Mouse (Mus musculus): ENCODE measurements around the gene Vmn1r88. TPM values are rescaled to one million over a fixed set of nuclear protein-coding genes. Genes with fewer than 3 reads are reported as not detected.
"Not testable (repeated sequence)": the region's sequence is repeated elsewhere in the genome, so short reads cannot be mapped to it uniquely, and the experiment has no call there.

The Vmn1r88 gene
- polyA plus RNA-seq (2015; fragmentation: Nextera tagmentation; extraction: Ambion mirVana), result not detected in 2 replicates

GRCm38 (mm10) chr7:13159268-13159667, at the start of gene Vmn1r88:
Vmn1r88 (plus strand) TSS chr7:13159568.
- Histone ChIP-seq H3K9ac (no peak within 1 kb of the TSS), H3K27me3 (replicated peaks) (no peaks in the 10 kb centered on the region), H3K4me3 (no peak within 1 kb of the TSS), H3K9me3 (no peaks in the 10 kb centered on the region), H3K4me2 (no peak within 1 kb of the TSS), H3K36me3 (no peaks in the 10 kb centered on the region), H3K4me1 (no peaks in the 10 kb centered on the region), H3K27ac (replicated peaks) (no peak within 1 kb of the TSS)
- ATAC-seq (ENCODE audit: extremely low read depth, insufficient number of reproducible peaks, low FRiP score, low TSS enrichment), result no peak

GRCm38 (mm10) chr7:13119817-13120216, 39.6 kb upstream of the Vmn1r88 start, which contains the start of gene Vmn1r86:
Vmn1r86 (minus strand) TSS chr7:13119917.
- Histone ChIP-seq H3K4me1 (no peaks in the 10 kb centered on the region), H3K27me3 (replicated peaks) (no peaks in the 10 kb centered on the region), H3K27ac (replicated peaks) (no peak within 1 kb of the TSS), H3K4me3 (no peak within 1 kb of the TSS), H3K9me3 (no peaks in the 10 kb centered on the region), H3K36me3 (no peaks in the 10 kb centered on the region), H3K4me2 (no peak within 1 kb of the TSS), H3K9ac (no peak within 1 kb of the TSS)
- no peak for ATAC-seq (ENCODE audit: extremely low read depth, insufficient number of reproducible peaks, low FRiP score, low TSS enrichment)

- WGBS, result under 1% methylated on average over 23 of the region's 34 CpGs
- H3K4me3 ChIP-seq, result peak overlapping the region; percentile 35
- not testable (repeated sequence) for H3K9me3 ChIP-seq; H3K27me3 ChIP-seq (replicated peaks); H3K27ac ChIP-seq (replicated peaks); H3K4me1 ChIP-seq; H3K36me3 ChIP-seq
- peak overlapping the region; percentile 62 for H3K4me2 ChIP-seq
- peak; percentile 68 for ATAC-seq (ENCODE audit: extremely low read depth, insufficient number of reproducible peaks, low FRiP score, low TSS enrichment)
- H3K9ac ChIP-seq, result 0 out of 2 replicates have a peak overlapping the region, but pooled peaks have one; percentile 19
These were observed 35.7 kb upstream of the Vmn1r88 start for GRCm38 (mm10) chr7:13123554-13124153.

- Histone ChIP-seq H3K9ac (no peak overlapping the region), H3K27ac (replicated peaks) (no peak overlapping the region), H3K4me3 (no peak overlapping the region), H3K4me1 (no peaks in the 10 kb centered on the region), H3K9me3 (no peaks in the 10 kb centered on the region), H3K4me2 (no peak overlapping the region), H3K27me3 (replicated peaks) (no peaks in the 10 kb centered on the region), H3K36me3 (no peaks in the 10 kb centered on the region)
- no peak for ATAC-seq (ENCODE audit: extremely low read depth, insufficient number of reproducible peaks, low FRiP score, low TSS enrichment)
- 86% methylated on average over 2 of the region's 2 CpGs for WGBS
These were observed 27.5 kb upstream of the Vmn1r88 start for GRCm38 (mm10) chr7:13131856-13132255.

GRCm38 (mm10) chr7:13137340-13137739, 22.0 kb upstream of the Vmn1r88 start:
- Histone ChIP-seq H3K4me3 (no peak overlapping the region), H3K27me3 (replicated peaks) (no peaks in the 10 kb centered on the region), H3K4me1 (no peaks in the 10 kb centered on the region), H3K9me3 (no peaks in the 10 kb centered on the region), H3K27ac (replicated peaks) (no peak overlapping the region), H3K9ac (no peak overlapping the region), H3K36me3 (no peaks in the 10 kb centered on the region), H3K4me2 (no peak overlapping the region)
- no peak for ATAC-seq (ENCODE audit: extremely low read depth, insufficient number of reproducible peaks, low FRiP score, low TSS enrichment)

- Histone ChIP-seq H3K9me3 (no peaks in the 10 kb centered on the region), H3K4me3 (no peak within 1 kb of the TSS), H3K36me3 (no peaks in the 10 kb centered on the region), H3K4me1 (no peaks in the 10 kb centered on the region), H3K27ac (replicated peaks) (no peak within 1 kb of the TSS), H3K27me3 (replicated peaks) (no peaks in the 10 kb centered on the region), H3K4me2 (no peak within 1 kb of the TSS), H3K9ac (no peak within 1 kb of the TSS)
- WGBS, result 73% methylated on average over 1 of the region's 1 CpGs
- ATAC-seq (ENCODE audit: extremely low read depth, insufficient number of reproducible peaks, low FRiP score, low TSS enrichment), result no peak
These were observed 19.3 kb upstream of the Vmn1r88 start, which contains the start of gene Vmn1r87 for GRCm38 (mm10) chr7:13140057-13140456. Vmn1r87 (minus strand) TSS chr7:13140157.

- Histone ChIP-seq H3K9me3 (no peaks in the 10 kb centered on the region), H3K36me3 (no peaks in the 10 kb centered on the region), H3K4me1 (no peaks in the 10 kb centered on the region), H3K27ac (replicated peaks) (no peak within 1 kb of the TSS), H3K27me3 (replicated peaks) (no peaks in the 10 kb centered on the region), H3K4me3 (no peak within 1 kb of the TSS), H3K4me2 (no peak within 1 kb of the TSS), H3K9ac (no peak within 1 kb of the TSS)
- no peak for ATAC-seq (ENCODE audit: extremely low read depth, insufficient number of reproducible peaks, low FRiP score, low TSS enrichment)
These were observed 53.4 kb downstream of the Vmn1r88 start, which contains the start of gene Vmn1r89 for GRCm38 (mm10) chr7:13212720-13213119. Vmn1r89 (plus strand) TSS chr7:13213020.

Other genes starting within 250 kb of the Vmn1r88 start
- gene Rps5, start 237.3 kb upstream of the Vmn1r88 start, polyA plus RNA-seq (2015; fragmentation: Nextera tagmentation; extraction: Ambion mirVana), result 564 and 647 TPM in 2 replicates
- 0.63 and 0.70 TPM in 2 replicates for gene Rnf225, start 232.2 kb upstream of the Vmn1r88 start, polyA plus RNA-seq (2015; fragmentation: Nextera tagmentation; extraction: Ambion mirVana)
- gene Zfp324, start 193.7 kb upstream of the Vmn1r88 start, polyA plus RNA-seq (2015; fragmentation: Nextera tagmentation; extraction: Ambion mirVana), result 5.9 and 6.0 TPM in 2 replicates
- gene Zfp446, start 181.7 kb upstream of the Vmn1r88 start, polyA plus RNA-seq (2015; fragmentation: Nextera tagmentation; extraction: Ambion mirVana), result 5.4 and 6.1 TPM in 2 replicates
- gene Slc27a5, start 161.4 kb upstream of the Vmn1r88 start, polyA plus RNA-seq (2015; fragmentation: Nextera tagmentation; extraction: Ambion mirVana), result 0.11 and 0.14 TPM in 2 replicates
- 155 and 165 TPM in 2 replicates for gene Trim28, start 160.5 kb upstream of the Vmn1r88 start, polyA plus RNA-seq (2015; fragmentation: Nextera tagmentation; extraction: Ambion mirVana)
- 15.1 and 16.9 TPM in 2 replicates for gene Zbtb45, start 149.5 kb upstream of the Vmn1r88 start, polyA plus RNA-seq (2015; fragmentation: Nextera tagmentation; extraction: Ambion mirVana)
- 126 and 138 TPM in 2 replicates for gene Chmp2a, start 124.8 kb upstream of the Vmn1r88 start, polyA plus RNA-seq (2015; fragmentation: Nextera tagmentation; extraction: Ambion mirVana)
- gene Ube2m, start 121.3 kb upstream of the Vmn1r88 start, polyA plus RNA-seq (2015; fragmentation: Nextera tagmentation; extraction: Ambion mirVana), result 82.3 and 93.6 TPM in 2 replicates
- 1.7 and 1.9 TPM in 2 replicates for gene Mzf1, start 104.8 kb upstream of the Vmn1r88 start, polyA plus RNA-seq (2015; fragmentation: Nextera tagmentation; extraction: Ambion mirVana)
- not detected in 2 replicates for gene Vmn1r85, start 64.4 kb upstream of the Vmn1r88 start, polyA plus RNA-seq (2015; fragmentation: Nextera tagmentation; extraction: Ambion mirVana)
- not detected in 2 replicates for gene Vmn1r86, start 39.7 kb upstream of the Vmn1r88 start, polyA plus RNA-seq (2015; fragmentation: Nextera tagmentation; extraction: Ambion mirVana)
- not detected in 2 replicates for gene Vmn1r87, start 19.4 kb upstream of the Vmn1r88 start, polyA plus RNA-seq (2015; fragmentation: Nextera tagmentation; extraction: Ambion mirVana)
- not detected in 2 replicates for gene Vmn1r89, start 53.5 kb downstream of the Vmn1r88 start, polyA plus RNA-seq (2015; fragmentation: Nextera tagmentation; extraction: Ambion mirVana)
- 62.2 and 67.7 TPM in 2 replicates for gene Lig1, start 117.7 kb downstream of the Vmn1r88 start, polyA plus RNA-seq (2015; fragmentation: Nextera tagmentation; extraction: Ambion mirVana)
- gene Zswim9, start 119.2 kb downstream of the Vmn1r88 start, polyA plus RNA-seq (2015; fragmentation: Nextera tagmentation; extraction: Ambion mirVana), result 5.9 and 7.1 TPM in 2 replicates
- 0.51 and 0.65 TPM in 2 replicates for gene Pla2g4c, start 165.1 kb downstream of the Vmn1r88 start, polyA plus RNA-seq (2015; fragmentation: Nextera tagmentation; extraction: Ambion mirVana)
- gene Cabp5, start 238.6 kb downstream of the Vmn1r88 start, polyA plus RNA-seq (2015; fragmentation: Nextera tagmentation; extraction: Ambion mirVana), result not detected in 2 replicates